Mouse (Mus musculus) erythroblast, embryonic 14.5 days (primary cell): ENCODE data around the gene Nr1h4. TPM values are rescaled to one million over a fixed set of nuclear protein-coding genes. Genes with fewer than 3 reads are reported as not detected.

Experiments
- H3K27me3 ChIP-seq: 2 replicates; pipeline ENCODE4 v1.6.1; 2012; ENCODE audit warnings: inconsistent platforms; ENCODE audit not compliant: control insufficient read depth
- H3K36me3 ChIP-seq: 2 replicates; pipeline ENCODE4 v1.6.1; 2012; ENCODE audit warnings: mild to moderate bottlenecking, inconsistent platforms; ENCODE audit not compliant: control insufficient read depth
- H3K4me1 ChIP-seq: 2 replicates; pipeline ENCODE4 v1.6.1; 2012; ENCODE audit warnings: inconsistent platforms; ENCODE audit not compliant: control insufficient read depth
- H3K4me3 ChIP-seq: replicated peaks from 2 replicates; pipeline ENCODE3; 2012; ENCODE audit warnings: moderate library complexity, mild to moderate bottlenecking, inconsistent platforms
- H3K9me3 ChIP-seq: 2 replicates; pipeline ENCODE4 v1.6.1; 2012; ENCODE audit warnings: low read length, inconsistent platforms, mixed read lengths; ENCODE audit not compliant: control insufficient read depth
- GATA1 ChIP-seq: IDR thresholded peaks from 2 replicates; pipeline ENCODE4 v1.6.1; 2012; ENCODE audit warnings: low read length, inconsistent platforms, mixed read lengths
- TAL1 ChIP-seq: IDR thresholded peaks from 3 replicates; pipeline ENCODE4 v1.6.1; 2012; ENCODE audit warnings: low read length, inconsistent platforms, mixed read lengths
- polyA plus RNA-seq: library from polyadenylated mRNA; stranded (reverse); fragments of >175 nt; gene quantifications from 2 replicates; pipeline ENCODE4 v1.2.3, GENCODE M21; 2012

The Nr1h4 gene
- polyA plus RNA-seq, 1 experiment: not detected

- H3K4me1 ChIP-seq: peaks cover 3% of the 10 kb centered on the region
- H3K9me3 ChIP-seq: no peaks in the 10 kb centered on the region
- H3K27me3 ChIP-seq: no peaks in the 10 kb centered on the region
- no peak for TF ChIP-seq TAL1
- TF ChIP-seq GATA1: no peak
- H3K36me3 ChIP-seq: no peaks in the 10 kb centered on the region
- H3K4me3 ChIP-seq: no peak overlapping the region
Measured at GRCm38 (mm10) chr10:89506479-89506878, 26.9 kb downstream of the Nr1h4 start.

DNA sequence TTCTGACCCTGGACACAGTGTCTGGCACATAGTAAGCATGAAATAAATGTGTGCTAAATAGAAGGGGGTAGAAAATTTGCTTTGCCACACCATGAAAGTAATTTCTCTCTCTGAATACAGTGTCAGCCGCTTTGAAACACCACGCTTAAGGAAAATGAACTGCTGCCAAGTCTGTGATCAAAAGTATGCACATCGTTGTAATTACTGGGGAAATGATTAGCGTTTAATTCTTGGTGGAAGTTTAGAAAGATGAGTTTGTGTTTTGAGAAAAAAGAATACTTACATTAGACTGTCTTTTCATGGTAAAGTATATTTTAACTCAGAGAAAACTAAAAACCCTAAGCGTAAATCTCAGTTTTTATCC lies 27.8 kb downstream of the Nr1h4 start:
- no peak overlapping the region for H3K4me3 ChIP-seq
- peaks cover 3% of the 10 kb centered on the region for H3K4me1 ChIP-seq
- H3K36me3 ChIP-seq: no peaks in the 10 kb centered on the region
- TF ChIP-seq TAL1 (no peak), GATA1 (no peak)
- no peaks in the 10 kb centered on the region for H3K9me3 ChIP-seq
- H3K27me3 ChIP-seq: no peaks in the 10 kb centered on the region

DNA sequence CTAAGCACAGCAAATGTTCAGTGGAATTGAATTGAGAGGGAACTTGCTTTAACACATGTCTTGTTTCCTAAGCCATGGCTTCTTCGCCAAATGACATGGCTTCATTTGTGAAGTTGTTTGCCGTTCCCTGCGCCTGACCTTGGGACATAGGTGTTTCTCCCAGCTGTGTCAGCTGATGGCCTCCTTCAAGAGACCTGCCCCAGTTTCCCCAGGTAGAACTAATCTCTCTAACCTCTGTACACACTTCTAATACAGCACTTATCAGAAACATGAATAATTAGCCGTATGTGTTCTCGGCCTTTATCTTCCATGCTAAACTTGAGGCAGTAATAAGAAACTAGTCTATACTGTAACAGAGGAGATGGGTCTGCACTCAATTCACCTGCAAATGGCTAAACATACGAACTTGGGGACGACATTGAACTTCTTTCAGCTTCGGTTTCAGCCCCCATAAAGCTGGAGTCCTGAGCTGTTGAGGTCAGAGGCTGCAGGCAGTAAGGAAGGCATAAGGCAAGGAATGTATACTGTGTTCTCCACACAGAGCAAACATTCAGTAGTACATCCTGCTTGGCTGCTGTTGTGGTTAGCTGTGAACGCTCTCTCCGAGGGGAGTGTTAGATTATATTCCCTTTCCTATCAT lies 28.3 kb downstream of the Nr1h4 start:
- H3K36me3 ChIP-seq: no peaks in the 10 kb centered on the region
- no peak overlapping the region for H3K4me3 ChIP-seq
- TF ChIP-seq TAL1 (no peak), GATA1 (no peak)
- H3K27me3 ChIP-seq: no peaks in the 10 kb centered on the region
- H3K9me3 ChIP-seq: no peaks in the 10 kb centered on the region
- peaks cover 3% of the 10 kb centered on the region for H3K4me1 ChIP-seq

DNA sequence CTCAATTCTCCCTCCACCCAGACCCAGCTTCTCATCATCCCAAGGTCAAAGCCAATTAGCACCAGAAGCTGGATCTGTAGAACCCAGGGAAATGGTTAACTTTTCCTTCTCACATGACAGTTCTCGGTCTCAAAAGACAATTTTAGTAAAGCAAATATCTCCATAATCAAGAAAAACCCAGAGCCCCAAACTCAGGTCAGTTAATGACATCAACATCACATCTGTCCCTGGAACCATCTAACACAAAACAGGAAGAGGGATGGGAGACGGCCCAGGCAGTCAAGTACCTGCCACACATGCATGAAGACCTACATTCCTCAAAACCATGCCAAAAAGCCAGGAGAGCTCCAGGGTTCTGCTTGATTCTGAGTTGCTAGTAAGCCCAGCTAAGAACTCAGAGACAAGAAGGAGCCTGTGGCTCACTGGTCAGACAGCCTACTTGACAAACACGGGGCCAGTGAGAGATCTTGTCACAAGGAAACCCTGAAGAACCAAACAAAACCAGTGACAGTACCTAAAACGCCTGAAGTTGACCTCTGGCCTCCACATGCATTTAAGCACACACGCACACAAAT lies 30.3 kb downstream of the Nr1h4 start:
- no peaks in the 10 kb centered on the region for H3K27me3 ChIP-seq
- no peak overlapping the region for H3K4me3 ChIP-seq
- H3K4me1 ChIP-seq: no peaks in the 10 kb centered on the region
- H3K36me3 ChIP-seq: no peaks in the 10 kb centered on the region
- TF ChIP-seq TAL1 (no peak), GATA1 (no peak)
- H3K9me3 ChIP-seq: no peaks in the 10 kb centered on the region

- no peaks in the 10 kb centered on the region for H3K9me3 ChIP-seq
- H3K36me3 ChIP-seq: no peaks in the 10 kb centered on the region
- H3K4me3 ChIP-seq: no peak overlapping the region
- no peaks in the 10 kb centered on the region for H3K27me3 ChIP-seq
- no peaks in the 10 kb centered on the region for H3K4me1 ChIP-seq
- TF ChIP-seq GATA1 (no peak), TAL1 (no peak)
Measured at GRCm38 (mm10) chr10:89501902-89502301, 31.5 kb downstream of the Nr1h4 start.

DNA sequence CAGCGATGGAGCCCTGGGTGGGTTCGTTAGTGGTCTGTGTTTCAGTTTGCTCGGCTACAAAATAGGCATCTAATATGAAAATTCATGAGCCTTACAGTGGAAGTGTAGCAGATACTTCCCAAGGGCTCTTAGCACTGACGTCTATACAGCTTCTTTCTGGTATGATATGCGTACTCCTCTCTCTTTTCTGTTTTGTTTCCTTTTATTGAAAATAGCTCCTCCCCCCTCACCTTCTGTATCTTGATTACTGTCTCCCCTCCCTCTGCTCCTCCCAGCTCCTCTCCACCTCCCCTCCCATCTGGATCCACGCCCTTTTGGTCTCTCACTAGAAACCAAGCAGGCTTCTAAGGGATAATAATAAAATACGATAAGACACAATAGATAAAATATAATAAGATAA lies 37.8 kb downstream of the Nr1h4 start:
- Histone ChIP-seq H3K9me3 (no peaks in the 10 kb centered on the region), H3K36me3 (no peaks in the 10 kb centered on the region), H3K27me3 (no peaks in the 10 kb centered on the region), H3K4me1 (peaks cover 5% of the 10 kb centered on the region), H3K4me3 (peak overlapping the region; percentile 52)
- no peak for TF ChIP-seq GATA1
- TF ChIP-seq TAL1: no peak

- H3K9me3 ChIP-seq: no peaks in the 10 kb centered on the region
- TF ChIP-seq TAL1: no peak
- no peak for TF ChIP-seq GATA1
- no peaks in the 10 kb centered on the region for H3K36me3 ChIP-seq
- H3K27me3 ChIP-seq: no peaks in the 10 kb centered on the region
- no peak overlapping the region for H3K4me3 ChIP-seq
- H3K4me1 ChIP-seq: peaks cover 5% of the 10 kb centered on the region
Measured at GRCm38 (mm10) chr10:89491321-89491720, 42.1 kb downstream of the Nr1h4 start.

DNA sequence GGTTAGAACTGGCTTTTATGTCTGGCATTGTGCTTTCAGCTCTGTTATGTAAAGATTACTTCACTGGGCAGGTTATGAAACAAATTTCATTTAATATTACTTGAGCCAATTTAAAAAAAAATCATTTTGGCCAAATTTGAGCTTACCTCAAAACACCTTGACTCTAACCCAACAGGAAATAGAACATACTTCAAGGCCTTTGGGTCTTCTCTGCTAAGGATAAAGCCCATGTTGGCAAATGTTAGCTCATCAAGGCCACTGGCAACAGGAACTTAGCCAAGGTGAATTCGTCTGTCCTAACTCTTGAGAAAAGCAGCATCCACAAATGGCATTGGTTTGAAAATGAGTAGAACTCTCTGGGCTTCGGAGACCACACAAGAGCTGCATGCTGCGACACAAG lies 43.1 kb downstream of the Nr1h4 start:
- Histone ChIP-seq H3K9me3 (no peaks in the 10 kb centered on the region), H3K36me3 (no peaks in the 10 kb centered on the region), H3K27me3 (no peaks in the 10 kb centered on the region), H3K4me1 (peaks cover 1% of the 10 kb centered on the region), H3K4me3 (no peak overlapping the region)
- TF ChIP-seq TAL1: no peak
- no peak for TF ChIP-seq GATA1

GRCm38 (mm10) chr10:89489459-89489858 lies 43.9 kb downstream of the Nr1h4 start:
- Histone ChIP-seq H3K4me1 (no peaks in the 10 kb centered on the region), H3K4me3 (no peak overlapping the region), H3K9me3 (no peaks in the 10 kb centered on the region), H3K27me3 (no peaks in the 10 kb centered on the region), H3K36me3 (no peaks in the 10 kb centered on the region)
- TF ChIP-seq TAL1 (no peak), GATA1 (no peak)
